Mouse (Mus musculus): ENCODE data around the gene H2-M10.3.

- no peak for TF ChIP-seq CTCF (IDR thresholded peaks at IDR 0.05; ENCODE audit: control insufficient read depth, insufficient read depth, insufficient replicate concordance, low read depth, low read length)
- TF ChIP-seq POLR2A (IDR thresholded peaks at IDR 0.05; ENCODE audit: control insufficient read depth, low read depth, low read length), result no peak
Observed at GRCm38 (mm10) chr17:36415407-36415806, 47.2 kb upstream of the H2-M10.3 start.
